Comparison of ENCODE assay signal across 23 mouse cellular contexts in the genomic region with DNA sequence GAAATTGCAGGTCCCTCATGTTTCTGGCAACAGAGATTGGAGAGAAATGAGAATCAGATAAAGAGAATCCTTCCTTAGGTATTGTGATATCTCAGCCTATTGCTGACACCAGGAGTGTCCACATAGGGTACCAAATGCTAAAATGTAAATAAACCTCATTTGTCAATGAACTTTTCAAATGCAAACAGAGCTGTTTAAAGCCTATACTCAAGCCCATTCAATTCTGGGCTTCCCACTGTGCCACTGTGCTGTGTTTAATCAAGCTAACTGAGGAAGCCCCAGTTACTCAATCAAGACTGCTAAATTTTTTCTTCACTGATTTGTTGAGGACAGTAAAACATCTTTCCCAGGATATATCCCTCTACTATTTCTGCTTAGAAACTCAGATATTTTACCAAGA.
A peak's percentile ranks its signal among the peaks of the same experiment; 100 is the strongest.
DNase-seq lines count a peak whose midpoint lies in the region; ATAC-seq and TF ChIP-seq lines count a peak whose summit lies in the region.
"Had no signal": no experiment of that assay in that cellular context is flagged by ENCODE, and none has a peak within 500 bp of the region (broad histone marks: within the 10 kb centered on the region; RNA-seq: fewer than 3 reads in every experiment).

No protein-coding gene starts in this region.

- TF ChIP-seq CTCF in forebrain, postnatal 0 days (IDR thresholded peaks at IDR 0.05; ENCODE audit: low read depth): no peak

- H3K9ac ChIP-seq in forebrain, postnatal 0 days: no peak overlapping the region
- no peak overlapping the region for H3K9ac ChIP-seq in neural tube, embryonic 11.5 days (ENCODE audit: low read length)
- H3K9ac ChIP-seq in neural tube, embryonic 15.5 days (replicated peaks): no peak overlapping the region
- no peak overlapping the region for H3K9ac ChIP-seq in forebrain, embryonic 12.5 days
- H3K9ac ChIP-seq: embryonic facial prominence, embryonic 12.5 days; heart, embryonic 15.5 days had no signal

- H3K4me3 ChIP-seq in forebrain, embryonic 10.5 days: no peak overlapping the region
- H3K4me3 ChIP-seq in forebrain, postnatal 0 days (ENCODE audit: low read depth, low read length): no peak overlapping the region
- H3K4me3 ChIP-seq in neural tube, embryonic 11.5 days (ENCODE audit: low read depth, low read length): no peak overlapping the region
- no peak overlapping the region for H3K4me3 ChIP-seq in neural tube, embryonic 15.5 days (replicated peaks)
- no peak overlapping the region for H3K4me3 ChIP-seq in forebrain, embryonic 12.5 days (replicated peaks)
- H3K4me3 ChIP-seq: embryonic facial prominence, embryonic 12.5 days; gastrocnemius, adult 2 months; heart, embryonic 15.5 days had no signal

- DNase-seq in forebrain, embryonic 10.5 days (ENCODE audit: extremely low spot score, low spot score): no peak
- DNase-seq in forebrain, postnatal 0 days: no peak
- DNase-seq in neural tube, embryonic 11.5 days (ENCODE audit: low spot score): no peak
- peak; percentile 8 for DNase-seq in retina, postnatal 1 day
- DNase-seq in c-Kit-positive CD71-positive TER-119-positive erythroid progenitor cells, embryonic 14.5 days (ENCODE audit: low spot score): no peak
- no peak for DNase-seq in cerebellum, postnatal 25 days
- DNase-seq: adrenal gland, adult 8-10 months; cerebellum, adult 9-10 months; gastrocnemius, adult 2 months; heart, postnatal 36 days; kidney, adult 9 months; kidney, postnatal 25 days; layer of hippocampus, postnatal 36 days; right cerebral cortex, postnatal 25 days; spleen, adult 18-20 months had no signal

- peaks cover 12% of the 10 kb centered on the region for H3K4me1 ChIP-seq in forebrain, embryonic 10.5 days
- no peaks in the 10 kb centered on the region for H3K4me1 ChIP-seq in forebrain, postnatal 0 days (ENCODE audit: insufficient read depth)
- H3K4me1 ChIP-seq in neural tube, embryonic 11.5 days (ENCODE audit: control insufficient read depth, insufficient read depth, low read length): no peaks in the 10 kb centered on the region
- H3K4me1 ChIP-seq in neural tube, embryonic 15.5 days: no peaks in the 10 kb centered on the region
- H3K4me1 ChIP-seq in forebrain, embryonic 12.5 days: peaks cover 5% of the 10 kb centered on the region
- H3K4me1 ChIP-seq: embryonic facial prominence, embryonic 12.5 days; heart, embryonic 15.5 days had no signal

- H3K4me2 ChIP-seq in forebrain, postnatal 0 days (ENCODE audit: low read depth): no peak overlapping the region
- no peak overlapping the region for H3K4me2 ChIP-seq in neural tube, embryonic 11.5 days (ENCODE audit: low read depth)
- H3K4me2 ChIP-seq in neural tube, embryonic 15.5 days: no peak overlapping the region
- H3K4me2 ChIP-seq in forebrain, embryonic 12.5 days: no peak overlapping the region
- H3K4me2 ChIP-seq: embryonic facial prominence, embryonic 12.5 days; heart, embryonic 15.5 days had no signal

- ATAC-seq in forebrain, postnatal 0 days: no peak
- peak; percentile 79 for ATAC-seq in neural tube, embryonic 11.5 days (ENCODE audit: insufficient read depth, low FRiP score, low TSS enrichment)
- no peak for ATAC-seq in neural tube, embryonic 15.5 days (ENCODE audit: low FRiP score)
- peak; percentile 84 for ATAC-seq in forebrain, embryonic 12.5 days (ENCODE audit: low FRiP score)
- ATAC-seq: activated CD4-positive, CD25-positive, alpha-beta regulatory T cell, adult 4 months; hindbrain, embryonic 16.5 days; intestine, embryonic 16.5 days had no signal

- H3K9me3 ChIP-seq in forebrain, embryonic 10.5 days: no peaks in the 10 kb centered on the region
- no peaks in the 10 kb centered on the region for H3K9me3 ChIP-seq in forebrain, postnatal 0 days (ENCODE audit: low read length)
- no peaks in the 10 kb centered on the region for H3K9me3 ChIP-seq in neural tube, embryonic 11.5 days (ENCODE audit: control insufficient read depth, low read length)
- H3K9me3 ChIP-seq in neural tube, embryonic 15.5 days (replicated peaks): no peaks in the 10 kb centered on the region
- no peaks in the 10 kb centered on the region for H3K9me3 ChIP-seq in forebrain, embryonic 12.5 days
- H3K9me3 ChIP-seq: embryonic facial prominence, embryonic 12.5 days; heart, embryonic 15.5 days had no signal

- H3K27ac ChIP-seq in forebrain, embryonic 10.5 days: peak overlapping the region; percentile 25; the same call in 1 of the 2 replicates
- no peak overlapping the region for H3K27ac ChIP-seq in forebrain, postnatal 0 days (ENCODE audit: low read depth, low read length)
- no peak overlapping the region for H3K27ac ChIP-seq in neural tube, embryonic 11.5 days (ENCODE audit: low read depth, low read length)
- no peak overlapping the region for H3K27ac ChIP-seq in neural tube, embryonic 15.5 days (replicated peaks)
- H3K27ac ChIP-seq in forebrain, embryonic 12.5 days: no peak overlapping the region
- H3K27ac ChIP-seq: embryonic facial prominence, embryonic 12.5 days; gastrocnemius, adult 2 months; heart, embryonic 15.5 days; macrophage had no signal

- no peaks in the 10 kb centered on the region for H3K27me3 ChIP-seq in forebrain, embryonic 10.5 days (ENCODE audit: poor library complexity, severe bottlenecking)
- no peaks in the 10 kb centered on the region for H3K27me3 ChIP-seq in forebrain, postnatal 0 days (ENCODE audit: insufficient read depth, low read length)
- no peaks in the 10 kb centered on the region for H3K27me3 ChIP-seq in neural tube, embryonic 11.5 days (ENCODE audit: control insufficient read depth, insufficient read depth, low read length)
- H3K27me3 ChIP-seq in neural tube, embryonic 15.5 days (replicated peaks): no peaks in the 10 kb centered on the region
- H3K27me3 ChIP-seq in forebrain, embryonic 12.5 days: no peaks in the 10 kb centered on the region
- H3K27me3 ChIP-seq: embryonic facial prominence, embryonic 12.5 days; heart, embryonic 15.5 days had no signal

- H3K36me3 ChIP-seq in forebrain, embryonic 10.5 days (replicated peaks): no peaks in the 10 kb centered on the region
- no peaks in the 10 kb centered on the region for H3K36me3 ChIP-seq in forebrain, postnatal 0 days (ENCODE audit: insufficient read depth)
- H3K36me3 ChIP-seq in neural tube, embryonic 11.5 days (ENCODE audit: control insufficient read depth, insufficient read depth, low read length): no peaks in the 10 kb centered on the region
- no peaks in the 10 kb centered on the region for H3K36me3 ChIP-seq in neural tube, embryonic 15.5 days
- no peaks in the 10 kb centered on the region for H3K36me3 ChIP-seq in forebrain, embryonic 12.5 days (replicated peaks)
- H3K36me3 ChIP-seq: embryonic facial prominence, embryonic 12.5 days; heart, embryonic 15.5 days had no signal

Comparison
In these comparisons a context has a peak if more than half of its experiments do, and no peak if none do; other contexts are left out.
1. ATAC-seq: peak in neural tube, embryonic 11.5 days (single experiment) and forebrain, embryonic 12.5 days (single experiment); none in forebrain, postnatal 0 days (single experiment) and neural tube, embryonic 15.5 days (single experiment).